Mouse (Mus musculus) lung, postnatal 0 days (tissue): ENCODE data around the gene Golga1.

ENCODE experiments used
- CTCF ChIP-seq: IDR thresholded peaks from 2 replicates; pipeline ENCODE4 v1.5.1; 2016; ENCODE audit warnings: antibody characterized with exemption, mild to moderate bottlenecking
- EP300 ChIP-seq: IDR thresholded peaks from 2 replicates; pipeline ENCODE4 v1.6.1; 2016; ENCODE audit warnings: antibody characterized with exemption, mild to moderate bottlenecking, control low read depth

DNA sequence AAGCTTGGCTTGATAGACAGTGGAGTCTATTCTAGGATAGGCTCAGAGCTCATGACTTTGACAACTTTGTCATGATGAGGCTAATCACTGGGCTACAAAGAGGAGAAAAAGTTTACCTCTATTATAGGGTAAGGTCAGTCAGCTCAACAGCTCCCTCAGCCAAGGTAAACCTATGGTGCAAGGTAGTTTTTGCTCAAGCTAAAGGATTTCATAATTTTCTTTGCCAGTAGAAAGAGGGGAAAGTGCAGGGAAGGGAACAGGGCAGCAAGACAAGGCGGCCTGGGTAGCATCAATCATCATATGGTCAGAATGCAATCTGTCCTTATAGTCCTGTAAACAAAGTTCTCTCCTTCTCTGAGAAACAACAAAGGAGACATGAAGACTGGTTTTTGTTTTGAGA lies 25.1 kb downstream of the Golga1 start:
- TF ChIP-seq CTCF, result no peak
- TF ChIP-seq EP300, result no peak
